Mouse (Mus musculus) forebrain, embryonic 11.5 days (tissue): ENCODE measurements around the gene Clasp1. TPM values are rescaled to one million over a fixed set of nuclear protein-coding genes. Genes with fewer than 3 reads are reported as not detected.

Experiments
- polyA plus RNA-seq: library from polyadenylated mRNA; unstranded; fragments of >200 nt; fragmentation: Nextera tagmentation; extraction: Ambion mirVana; gene quantifications from 2 replicates; pipeline ENCODE4 v1.2.1, GENCODE M21; 2014

The Clasp1 gene
- polyA plus RNA-seq, 1 experiment from 2014 or later, result 136 TPM

Other genes with a start within 250 kb of the Clasp1 start
- 0.13 and 0.23 TPM in 2 replicates for gene Gm29106, start 212.5 kb upstream of the Clasp1 start, polyA plus RNA-seq
- 388 TPM in 2 replicates for gene Tsn, start 77.3 kb upstream of the Clasp1 start, polyA plus RNA-seq
- gene Nifk, start 67.2 kb upstream of the Clasp1 start, polyA plus RNA-seq, result 87.3 and 92.5 TPM in 2 replicates
- 0.17 and 0.24 TPM in 2 replicates for gene Tfcp2l1, start 238.9 kb downstream of the Clasp1 start, polyA plus RNA-seq